Mouse (Mus musculus) stomach, embryonic 15.5 days (tissue): ENCODE data around the gene Slc25a17. TPM values are rescaled to one million over a fixed set of nuclear protein-coding genes. Genes with fewer than 3 reads are reported as not detected.

Source experiments
- ATAC-seq: fragments of 200-750 bp; cut with Nextera tagmentation; 2 replicates; pipeline ENCODE4 v1.8.0; 2017; ENCODE audit warnings: low read depth, moderate number of reproducible peaks, moderate TSS enrichment; ENCODE audit not compliant: insufficient read depth, low FRiP score
- H3K27ac ChIP-seq: fragments of 300-500 bp; sonication (generic); 2 replicates; pipeline ENCODE4 v1.5.1; 2015; ENCODE audit warnings: mild to moderate bottlenecking, inconsistent platforms
- H3K27me3 ChIP-seq: fragments of 300-500 bp; sonication (generic); replicated peaks from 2 replicates; pipeline ENCODE4 v1.6.1; 2015; ENCODE audit warnings: inconsistent platforms
- H3K36me3 ChIP-seq: fragments of 300-500 bp; sonication (generic); 2 replicates; pipeline ENCODE4 v1.6.1; 2015; ENCODE audit warnings: inconsistent platforms
- H3K4me1 ChIP-seq: fragments of 300-500 bp; sonication (generic); 2 replicates; pipeline ENCODE4 v1.6.1; 2015; ENCODE audit warnings: inconsistent platforms
- H3K4me2 ChIP-seq: fragments of 300-500 bp; sonication (generic); 2 replicates; pipeline ENCODE4 v1.6.1; 2015; ENCODE audit warnings: mild to moderate bottlenecking, inconsistent platforms
- H3K4me3 ChIP-seq: fragments of 300-500 bp; sonication (generic); replicated peaks from 2 replicates; pipeline ENCODE4 v1.5.1; 2015; ENCODE audit warnings: inconsistent platforms
- H3K9ac ChIP-seq: fragments of 300-500 bp; sonication (generic); 2 replicates; pipeline ENCODE4 v1.6.1; 2015; ENCODE audit warnings: inconsistent platforms
- H3K9me3 ChIP-seq: fragments of 300-500 bp; sonication (generic); 2 replicates; pipeline ENCODE4 v1.6.1; 2016; ENCODE audit warnings: inconsistent platforms
- WGBS: fragments of 180-500 bp; shearing (Covaris S2); methylation state at CpG from one replicate; pipeline ENCODE4 v1.1.7; 2015; 5-methylcytosine and 5-hydroxymethylcytosine counted together
- polyA plus RNA-seq: library from polyadenylated mRNA; unstranded; fragments of >200 nt; fragmentation: Nextera tagmentation; extraction: Ambion mirVana; gene quantifications from 2 replicates; pipeline ENCODE4 v1.2.1, GENCODE M21; 2015

The Slc25a17 gene
- polyA plus RNA-seq, 1 experiment from 2014 or later, result 92.8 TPM

DNA sequence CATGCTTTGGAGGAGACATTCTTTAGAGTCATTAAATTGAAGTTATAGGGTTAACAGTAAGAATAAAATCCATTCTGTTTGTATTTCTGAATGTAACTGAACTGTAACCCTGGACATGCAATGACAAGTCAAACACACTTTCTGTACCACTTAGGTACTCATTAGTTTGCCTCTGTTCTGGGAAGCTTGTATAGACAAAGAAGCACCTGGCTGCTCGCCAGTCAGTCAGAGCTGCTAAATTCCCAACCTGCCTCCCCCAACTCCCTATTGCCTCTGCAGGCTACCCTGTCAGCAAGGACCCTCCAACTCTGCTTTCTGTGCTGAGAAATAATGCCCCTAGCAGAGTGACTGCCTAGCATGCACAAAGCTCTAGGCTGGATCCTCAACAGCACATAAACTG lies 10.2 kb downstream of the Slc25a17 start:
- Histone ChIP-seq H3K36me3 (no peaks in the 10 kb centered on the region), H3K4me1 (peaks cover 5% of the 10 kb centered on the region; the same call in 1 of the 2 replicates), H3K9me3 (no peaks in the 10 kb centered on the region), H3K4me3 (no peak overlapping the region), H3K27me3 (no peaks in the 10 kb centered on the region), H3K4me2 (no peak overlapping the region), H3K27ac (no peak overlapping the region), H3K9ac (no peak overlapping the region)
- no peak for ATAC-seq
- WGBS, result 39% methylated on average over 1 of the region's 1 CpGs

GRCm38 (mm10) chr15:81348366-81348765 lies 12.2 kb downstream of the Slc25a17 start:
- no peak for ATAC-seq
- peaks cover 5% of the 10 kb centered on the region; the same call in 1 of the 2 replicates for H3K4me1 ChIP-seq
- H3K27me3 ChIP-seq, result no peaks in the 10 kb centered on the region
- H3K9me3 ChIP-seq, result no peaks in the 10 kb centered on the region
- 43% methylated on average over 2 of the region's 2 CpGs for WGBS
- H3K27ac ChIP-seq, result no peak overlapping the region
- H3K36me3 ChIP-seq, result 0 out of 2 replicates have a peak, but pooled peaks cover 6% of the 10 kb centered on the region
- H3K4me3 ChIP-seq, result no peak overlapping the region
- no peak overlapping the region for H3K4me2 ChIP-seq
- no peak overlapping the region for H3K9ac ChIP-seq

- no peak overlapping the region for H3K4me2 ChIP-seq
Observed at GRCm38 (mm10) chr15:81347466-81347865, 13.1 kb downstream of the Slc25a17 start.

GRCm38 (mm10) chr15:81341426-81341825 lies 19.2 kb downstream of the Slc25a17 start:
- H3K27ac ChIP-seq, result no peak overlapping the region
- H3K27me3 ChIP-seq, result no peaks in the 10 kb centered on the region
- H3K4me1 ChIP-seq, result no peaks in the 10 kb centered on the region
- no peak overlapping the region for H3K4me3 ChIP-seq
- WGBS, result 85% methylated on average over 2 of the region's 2 CpGs
- no peak overlapping the region for H3K4me2 ChIP-seq
- H3K36me3 ChIP-seq, result peaks cover 11% of the 10 kb centered on the region; the same call in 1 of the 2 replicates
- no peak overlapping the region for H3K9ac ChIP-seq
- no peak for ATAC-seq
- no peaks in the 10 kb centered on the region for H3K9me3 ChIP-seq

More at GRCm38 (mm10) chr15:81347466-81347865, 13.1 kb downstream of the Slc25a17 start:
- no peak for ATAC-seq
- Histone ChIP-seq H3K36me3 (0 out of 2 replicates have a peak, but pooled peaks cover 6% of the 10 kb centered on the region), H3K4me1 (peaks cover 5% of the 10 kb centered on the region; the same call in 1 of the 2 replicates), H3K4me3 (no peak overlapping the region), H3K27ac (no peak overlapping the region), H3K9me3 (no peaks in the 10 kb centered on the region), H3K27me3 (no peaks in the 10 kb centered on the region), H3K9ac (no peak overlapping the region)
- 86% methylated on average over 2 of the region's 2 CpGs for WGBS

DNA sequence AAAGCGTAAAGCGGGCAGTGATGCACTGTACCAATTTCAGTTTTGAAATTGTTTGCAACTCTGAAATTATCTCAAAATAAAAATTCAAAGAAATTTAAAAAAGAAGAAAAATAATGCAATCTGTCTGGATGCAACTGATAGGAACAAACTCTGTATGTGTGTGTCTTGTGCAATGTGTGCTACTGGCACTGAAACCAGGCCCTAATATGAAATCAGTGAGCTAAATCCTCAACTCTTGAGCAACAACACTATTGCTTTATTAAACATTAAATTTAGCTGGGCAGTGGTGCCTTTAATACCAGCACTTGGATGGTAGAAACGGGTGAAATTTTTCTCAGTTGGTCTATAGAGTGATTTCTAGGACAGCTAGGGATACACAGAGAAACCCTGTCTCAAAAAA lies 21.5 kb downstream of the Slc25a17 start:
- Histone ChIP-seq H3K36me3 (peaks cover 18% of the 10 kb centered on the region), H3K4me2 (no peak overlapping the region), H3K9ac (no peak overlapping the region), H3K27me3 (no peaks in the 10 kb centered on the region), H3K9me3 (no peaks in the 10 kb centered on the region), H3K4me3 (no peak overlapping the region), H3K27ac (no peak overlapping the region), H3K4me1 (no peaks in the 10 kb centered on the region)
- WGBS, result 95% methylated on average over 3 of the region's 3 CpGs
- no peak for ATAC-seq

- Histone ChIP-seq H3K9me3 (no peaks in the 10 kb centered on the region), H3K4me1 (no peaks in the 10 kb centered on the region), H3K9ac (no peak overlapping the region), H3K4me2 (no peak overlapping the region), H3K27ac (no peak overlapping the region), H3K27me3 (no peaks in the 10 kb centered on the region), H3K36me3 (peaks cover 33% of the 10 kb centered on the region), H3K4me3 (no peak overlapping the region)
- WGBS, result 84% methylated on average over 5 of the region's 5 CpGs
- ATAC-seq, result no peak
Observed at GRCm38 (mm10) chr15:81336466-81336865, 24.1 kb downstream of the Slc25a17 start.

GRCm38 (mm10) chr15:81332517-81332916 lies 28.1 kb downstream of the Slc25a17 start:
- Histone ChIP-seq H3K36me3 (peaks cover 34% of the 10 kb centered on the region), H3K9ac (no peak overlapping the region), H3K4me3 (no peak overlapping the region), H3K4me2 (no peak overlapping the region), H3K9me3 (no peaks in the 10 kb centered on the region), H3K27ac (no peak overlapping the region), H3K27me3 (no peaks in the 10 kb centered on the region), H3K4me1 (no peaks in the 10 kb centered on the region)
- 83% methylated on average over 4 of the region's 4 CpGs for WGBS
- ATAC-seq, result no peak

DNA sequence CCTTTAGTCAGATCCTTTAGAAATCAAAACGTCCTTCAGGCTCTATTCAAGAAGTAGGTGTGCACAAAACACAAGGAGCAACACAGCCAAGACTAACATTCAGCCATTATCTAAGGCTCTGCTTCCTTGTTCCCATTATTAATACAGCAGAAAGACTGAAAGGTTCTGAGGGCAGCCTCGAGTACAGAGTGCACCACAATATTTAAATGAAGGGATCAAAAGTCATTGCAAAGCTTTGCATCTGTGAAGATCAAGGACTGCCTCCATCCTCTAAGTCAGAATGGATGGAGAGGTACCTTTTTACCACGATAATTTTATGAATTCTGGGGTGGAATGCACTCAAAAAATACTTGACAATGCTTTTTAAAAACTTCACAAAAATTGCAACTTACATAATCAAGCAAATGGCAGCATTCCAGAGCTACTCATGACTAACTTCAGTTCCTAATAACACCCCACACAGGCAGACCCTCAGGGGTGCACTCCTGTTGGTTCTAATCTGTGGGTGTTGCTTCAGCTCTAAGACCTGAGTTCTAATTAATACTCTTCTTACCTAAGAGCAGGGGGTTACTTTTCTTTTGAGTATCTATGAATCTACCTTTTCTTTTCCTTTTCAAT lies 29.7 kb downstream of the Slc25a17 start:
- Histone ChIP-seq H3K36me3 (peaks cover 42% of the 10 kb centered on the region), H3K4me2 (no peak overlapping the region), H3K9me3 (no peaks in the 10 kb centered on the region), H3K9ac (no peak overlapping the region), H3K4me1 (no peaks in the 10 kb centered on the region), H3K27ac (no peak overlapping the region), H3K4me3 (no peak overlapping the region), H3K27me3 (no peaks in the 10 kb centered on the region)
- 49% methylated on average over 3 of the region's 3 CpGs for WGBS
- no peak for ATAC-seq

- H3K9me3 ChIP-seq, result no peaks in the 10 kb centered on the region
- ATAC-seq, result no peak
- H3K27me3 ChIP-seq, result no peaks in the 10 kb centered on the region
- H3K4me2 ChIP-seq, result no peak overlapping the region
- no peak overlapping the region for H3K4me3 ChIP-seq
- no peaks in the 10 kb centered on the region for H3K4me1 ChIP-seq
- 42% methylated on average over 5 of the region's 5 CpGs for WGBS
- no peak overlapping the region for H3K27ac ChIP-seq
- H3K36me3 ChIP-seq, result peaks cover 44% of the 10 kb centered on the region
- H3K9ac ChIP-seq, result no peak overlapping the region
Observed at GRCm38 (mm10) chr15:81329721-81330369, 30.8 kb downstream of the Slc25a17 start.

DNA sequence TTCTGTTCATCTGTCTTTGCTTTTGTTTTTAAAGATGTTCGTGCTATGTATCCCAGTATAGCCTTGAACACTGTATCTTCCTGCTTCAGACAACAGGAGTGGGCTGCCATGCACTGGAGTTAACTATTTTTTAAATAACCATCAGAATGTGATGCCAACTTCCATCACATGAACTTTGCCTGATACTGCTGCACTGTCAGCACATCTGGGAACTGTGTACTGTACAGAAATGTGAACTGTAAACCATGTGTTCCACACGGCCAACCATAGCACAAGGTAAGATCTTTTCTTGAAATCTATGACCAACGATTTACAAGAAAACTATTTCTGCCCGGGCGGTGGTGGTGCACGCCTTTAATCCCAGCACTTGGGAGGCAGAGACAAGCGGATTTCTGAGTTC lies 33.1 kb downstream of the Slc25a17 start:
- 93% methylated on average over 7 of the region's 7 CpGs for WGBS
- no peaks in the 10 kb centered on the region for H3K4me1 ChIP-seq
- no peak overlapping the region for H3K4me2 ChIP-seq
- no peaks in the 10 kb centered on the region for H3K9me3 ChIP-seq
- H3K27me3 ChIP-seq, result no peaks in the 10 kb centered on the region
- H3K27ac ChIP-seq, result no peak overlapping the region
- H3K36me3 ChIP-seq, result peaks cover 27% of the 10 kb centered on the region
- H3K9ac ChIP-seq, result no peak overlapping the region
- ATAC-seq, result no peak
- no peak overlapping the region for H3K4me3 ChIP-seq

GRCm38 (mm10) chr15:81324979-81325378 lies 35.6 kb downstream of the Slc25a17 start:
- 72% methylated on average over 4 of the region's 4 CpGs for WGBS
- Histone ChIP-seq H3K9me3 (no peaks in the 10 kb centered on the region), H3K27ac (no peak overlapping the region), H3K36me3 (peaks cover 37% of the 10 kb centered on the region), H3K4me2 (no peak overlapping the region), H3K4me1 (no peaks in the 10 kb centered on the region), H3K27me3 (no peaks in the 10 kb centered on the region), H3K4me3 (no peak overlapping the region), H3K9ac (no peak overlapping the region)
- no peak for ATAC-seq

DNA sequence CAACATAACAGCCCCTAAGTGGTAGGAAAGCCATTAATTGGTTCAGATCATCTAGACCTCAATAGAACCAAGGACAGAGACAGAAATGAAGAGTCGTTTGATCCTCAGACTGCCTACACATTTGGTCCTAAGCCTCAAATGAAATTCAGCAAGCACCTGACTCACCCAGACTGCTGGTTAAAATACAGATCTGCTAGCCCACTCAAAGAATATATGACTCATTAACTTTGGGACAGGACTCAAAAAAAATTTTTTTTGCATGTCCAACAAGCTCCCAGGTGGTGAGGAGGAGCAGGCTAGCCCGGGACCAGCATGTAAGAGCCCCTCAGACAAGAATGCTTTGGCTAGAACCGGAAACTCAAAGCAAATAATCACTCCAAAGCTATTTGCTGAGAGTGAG lies 40.5 kb downstream of the Slc25a17 start:
- Histone ChIP-seq H3K4me1 (no peaks in the 10 kb centered on the region), H3K4me3 (no peak overlapping the region), H3K27ac (no peak overlapping the region), H3K27me3 (no peaks in the 10 kb centered on the region), H3K9ac (no peak overlapping the region), H3K36me3 (peaks cover 32% of the 10 kb centered on the region), H3K4me2 (no peak overlapping the region), H3K9me3 (no peaks in the 10 kb centered on the region)
- ATAC-seq, result no peak
- 92% methylated on average over 3 of the region's 3 CpGs for WGBS
